Mouse (Mus musculus) gastrocnemius, postnatal 25 days (tissue): Measurements from ENCODE around the gene Ctc1. TPM values are rescaled to one million over a fixed set of nuclear protein-coding genes. Genes with fewer than 3 reads are reported as not detected.
"Not testable (repeated sequence)": the region's sequence is repeated elsewhere in the genome, so short reads cannot be mapped to it uniquely, and the experiment has no call there.

ENCODE experiments used
- DNase-seq: peaks from one replicate; pipeline ENCODE4 v3.0.0; 2022
- long read RNA-seq, 2 experiments: library from polyadenylated mRNA; stranded (forward); transcript quantifications; one replicate each; pipeline ENCODE4 v2.0.0; 2021
- total RNA-seq, 2 experiments: library from RNA; stranded (reverse); gene quantifications; 1 replicate in 1 of 2; 2 replicates in 1 of 2; pipeline ENCODE4 v1.2.3; 2021

The Ctc1 gene
- total RNA-seq, result 10 to 100 TPM in 1 of 2 experiments, 1 to 10 TPM in 1; 8.9 to 10.9 TPM
- long read RNA-seq, experiment 1, full-length matches to known transcripts, result 1 of 3 reads
- long read RNA-seq, experiment 1, partial matches to known transcripts, result 2 of 3 reads
- long read RNA-seq, experiment 1, other reads (novel, unspliced or antisense), result 0 of 3 reads
- long read RNA-seq, experiment 2, full-length matches to known transcripts, result 3 of 9 reads
- long read RNA-seq, experiment 2, partial matches to known transcripts, result 2 of 9 reads
- long read RNA-seq, experiment 2, other reads (novel, unspliced or antisense), result 4 of 9 reads

- peak; percentile 83 for DNase-seq
Measured at GRCm38 (mm10) chr11:69015644-69016441, at the start of gene Ctc1. TSS of gene Ctc1 (plus strand) at chr11:69015911.

GRCm38 (mm10) chr11:68966554-68966953 lies 49.2 kb upstream of the Ctc1 start:
- DNase-seq, result no peak

- peak; percentile 94 for DNase-seq
Measured at GRCm38 (mm10) chr11:68967337-68968282, 48.1 kb upstream of the Ctc1 start, which contains the start of gene Slc25a35. TSS of gene Slc25a35 (plus strand) at chr11:68968131.

GRCm38 (mm10) chr11:68968752-68969151 lies 47.0 kb upstream of the Ctc1 start:
- DNase-seq, result no peak

GRCm38 (mm10) chr11:68970232-68970631 lies 45.5 kb upstream of the Ctc1 start:
- no peak for DNase-seq

- DNase-seq, result peak; percentile 86
Measured at GRCm38 (mm10) chr11:68973250-68974058, 42.3 kb upstream of the Ctc1 start.

- DNase-seq, result no peak
Measured at GRCm38 (mm10) chr11:68974059-68974450, 41.7 kb upstream of the Ctc1 start.

- no peak for DNase-seq
Measured at GRCm38 (mm10) chr11:68975085-68975484, 40.6 kb upstream of the Ctc1 start, which contains the start of gene Rangrf. TSS of gene Rangrf (minus strand) at chr11:68975185.

GRCm38 (mm10) chr11:68975601-68976000 lies 40.1 kb upstream of the Ctc1 start:
- DNase-seq, result no peak

- DNase-seq, result no peak
Measured at GRCm38 (mm10) chr11:68979320-68979733, 36.4 kb upstream of the Ctc1 start.

GRCm38 (mm10) chr11:68980919-68981318 lies 34.8 kb upstream of the Ctc1 start:
- no peak for DNase-seq

GRCm38 (mm10) chr11:68982639-68983369 lies 32.9 kb upstream of the Ctc1 start:
- peak; percentile 32 for DNase-seq

GRCm38 (mm10) chr11:68987365-68987882 lies 28.3 kb upstream of the Ctc1 start:
- DNase-seq, result no peak

- DNase-seq, result peak; percentile 78
Measured at GRCm38 (mm10) chr11:68988341-68988740, 27.4 kb upstream of the Ctc1 start.

GRCm38 (mm10) chr11:68993122-68993521 lies 22.6 kb upstream of the Ctc1 start:
- DNase-seq, result no peak

- no peak for DNase-seq
Measured at GRCm38 (mm10) chr11:68994377-68994776, 21.3 kb upstream of the Ctc1 start.

GRCm38 (mm10) chr11:68997080-68997479 lies 18.6 kb upstream of the Ctc1 start:
- DNase-seq, result no peak

GRCm38 (mm10) chr11:69002782-69003181 lies 12.9 kb upstream of the Ctc1 start:
- DNase-seq, result not testable (repeated sequence)

GRCm38 (mm10) chr11:69003592-69003991 lies 12.1 kb upstream of the Ctc1 start:
- DNase-seq, result no peak

- DNase-seq, result no peak
Measured at GRCm38 (mm10) chr11:69005193-69005592, 10.5 kb upstream of the Ctc1 start.
